Mouse (Mus musculus) intestine, embryonic 16.5 days (tissue): ENCODE measurements at regions not wholly inside any gene's neighbourhood (a gene's known extent, or its start where the extent isn't known, plus 50 kb on each side); places are given as distances from the start of the nearest gene placed in this dataset. TPM values are rescaled to one million over a fixed set of nuclear protein-coding genes. Genes with fewer than 3 reads are reported as not detected.

ENCODE experiments used
- ATAC-seq: fragments of 200-750 bp; cut with Nextera tagmentation; 2 replicates; pipeline ENCODE4 v1.8.0; 2017; ENCODE audit warnings: moderate TSS enrichment, moderate library complexity
- H3K27ac ChIP-seq: fragments of 300-500 bp; sonication (generic); 2 replicates; pipeline ENCODE4 v1.5.1; 2014; ENCODE audit warnings: mild to moderate bottlenecking, low read length
- H3K27me3 ChIP-seq: fragments of 300-500 bp; sonication (generic); replicated peaks from 2 replicates; pipeline ENCODE4 v1.6.1; 2014; ENCODE audit warnings: low read length, control low read depth, mixed read lengths; ENCODE audit not compliant: control insufficient read depth, insufficient read depth
- H3K36me3 ChIP-seq: fragments of 300-500 bp; sonication (generic); 2 replicates; pipeline ENCODE4 v1.6.1; 2014; ENCODE audit warnings: low read length, control low read depth; ENCODE audit not compliant: control insufficient read depth, insufficient read depth
- H3K4me1 ChIP-seq: fragments of 300-500 bp; sonication (generic); 2 replicates; pipeline ENCODE4 v1.6.1; 2014; ENCODE audit warnings: low read length, control low read depth, mixed read lengths; ENCODE audit not compliant: control insufficient read depth, insufficient read depth
- H3K4me2 ChIP-seq: fragments of 300-500 bp; sonication (generic); 2 replicates; pipeline ENCODE4 v1.6.1; 2014; ENCODE audit warnings: low read depth, low read length, control low read depth
- H3K4me3 ChIP-seq: fragments of 300-500 bp; sonication (generic); 2 replicates; pipeline ENCODE4 v1.5.1; 2014; ENCODE audit warnings: mild to moderate bottlenecking, low read length
- H3K9ac ChIP-seq: fragments of 300-500 bp; sonication (generic); 2 replicates; pipeline ENCODE4 v1.6.1; 2014; ENCODE audit warnings: low read depth, low read length
- H3K9me3 ChIP-seq: fragments of 300-500 bp; sonication (generic); 2 replicates; pipeline ENCODE4 v1.6.1; 2016; ENCODE audit warnings: low read length, control low read depth; ENCODE audit not compliant: control insufficient read depth
- WGBS: fragments of 180-500 bp; shearing (Covaris S2); extraction: QIAGEN DNeasy Blood & Tissue Kit; methylation state at CpG from one replicate; pipeline ENCODE4 v1.1.7; 2014; 5-methylcytosine and 5-hydroxymethylcytosine counted together
- microRNA-seq: library from miRNA; unstranded; fragments of <30 nt; microRNA quantifications from one replicate; pipeline ENCODE4, GENCODE M21; 2016

GRCm38 (mm10) chr12:35220429-35220828, 173.4 kb downstream of the Snx13 start:
- no peak for ATAC-seq
- Histone ChIP-seq H3K4me2 (no peak overlapping the region), H3K27me3 (no peaks in the 10 kb centered on the region), H3K27ac (no peak overlapping the region), H3K4me3 (no peak overlapping the region), H3K9ac (no peak overlapping the region), H3K9me3 (no peaks in the 10 kb centered on the region), H3K4me1 (no peaks in the 10 kb centered on the region), H3K36me3 (no peaks in the 10 kb centered on the region)

DNA sequence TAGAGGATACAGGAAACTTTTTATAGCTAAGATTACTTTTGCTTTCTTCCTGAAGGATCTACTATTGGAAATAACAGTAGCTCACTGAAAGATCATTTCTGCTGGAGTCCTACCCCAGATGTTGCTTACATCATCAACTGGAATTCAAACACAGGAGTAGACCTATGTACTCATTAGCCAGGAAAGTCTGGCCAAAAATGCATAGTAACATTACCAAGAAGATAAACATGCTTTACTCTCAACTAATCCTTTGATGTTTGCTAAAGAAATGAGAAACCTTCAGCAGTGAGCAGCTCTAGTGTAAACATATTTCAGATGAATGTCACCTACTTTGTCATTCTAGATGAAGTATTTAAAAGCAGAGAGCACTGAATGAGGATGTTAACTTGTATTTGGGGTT, 173.0 kb downstream of the Snx13 start:
- Histone ChIP-seq H3K4me3 (no peak overlapping the region), H3K4me1 (no peaks in the 10 kb centered on the region), H3K27ac (no peak overlapping the region), H3K9ac (no peak overlapping the region), H3K4me2 (no peak overlapping the region), H3K36me3 (no peaks in the 10 kb centered on the region), H3K9me3 (no peaks in the 10 kb centered on the region), H3K27me3 (no peaks in the 10 kb centered on the region)
- no peak for ATAC-seq

DNA sequence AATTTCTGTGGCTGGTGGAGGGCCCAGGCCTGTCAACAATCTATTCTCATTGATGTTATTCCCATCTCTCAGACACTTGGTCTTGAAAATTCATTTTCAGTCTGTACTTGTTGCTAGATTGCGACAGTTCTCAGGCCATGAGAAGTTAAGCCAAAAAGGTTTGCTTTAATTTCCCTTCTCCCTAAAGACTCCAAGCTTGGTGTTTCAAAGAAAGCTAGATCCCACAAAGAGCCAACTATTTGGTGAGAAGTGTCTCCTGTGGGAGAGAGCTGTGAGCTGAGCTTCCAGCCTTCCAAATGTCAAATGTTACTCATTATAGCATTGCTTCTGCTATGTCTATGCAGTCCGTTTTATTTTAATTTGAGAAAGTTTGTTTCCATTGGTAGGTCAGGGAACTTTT, 169.7 kb downstream of the Snx13 start:
- Histone ChIP-seq H3K4me1 (no peaks in the 10 kb centered on the region), H3K27ac (no peak overlapping the region), H3K36me3 (no peaks in the 10 kb centered on the region), H3K27me3 (no peaks in the 10 kb centered on the region), H3K4me3 (no peak overlapping the region), H3K9me3 (no peaks in the 10 kb centered on the region), H3K9ac (no peak overlapping the region), H3K4me2 (no peak overlapping the region)
- ATAC-seq, result no peak
- WGBS, result 93% methylated on average over 2 of the region's 2 CpGs

- Histone ChIP-seq H3K36me3 (no peaks in the 10 kb centered on the region), H3K27me3 (no peaks in the 10 kb centered on the region), H3K4me3 (no peak overlapping the region), H3K4me2 (no peak overlapping the region), H3K9me3 (no peaks in the 10 kb centered on the region), H3K9ac (no peak overlapping the region), H3K4me1 (no peaks in the 10 kb centered on the region), H3K27ac (no peak overlapping the region)
- ATAC-seq, result no peak
Observed at GRCm38 (mm10) chr12:35209399-35209798, 162.4 kb downstream of the Snx13 start.

- ATAC-seq, result no peak
- Histone ChIP-seq H3K9ac (no peak overlapping the region), H3K4me1 (no peaks in the 10 kb centered on the region)
Observed at GRCm38 (mm10) chr12:35207605-35208004, 160.6 kb downstream of the Snx13 start.

GRCm38 (mm10) chr12:35203398-35203797, 156.4 kb downstream of the Snx13 start:
- Histone ChIP-seq H3K9me3 (no peaks in the 10 kb centered on the region), H3K4me3 (no peak overlapping the region), H3K4me2 (no peak overlapping the region), H3K4me1 (no peaks in the 10 kb centered on the region), H3K27ac (no peak overlapping the region), H3K36me3 (no peaks in the 10 kb centered on the region), H3K27me3 (no peaks in the 10 kb centered on the region), H3K9ac (no peak overlapping the region)
- WGBS, result 71% methylated on average over 1 of the region's 1 CpGs
- no peak for ATAC-seq

More at GRCm38 (mm10) chr12:35207605-35208004, 160.6 kb downstream of the Snx13 start:
- H3K27ac ChIP-seq, result no peak overlapping the region
- no peaks in the 10 kb centered on the region for H3K27me3 ChIP-seq
- 85% methylated on average over 3 of the region's 3 CpGs for WGBS
- no peaks in the 10 kb centered on the region for H3K36me3 ChIP-seq
- no peaks in the 10 kb centered on the region for H3K9me3 ChIP-seq
- H3K4me3 ChIP-seq, result no peak overlapping the region
- H3K4me2 ChIP-seq, result no peak overlapping the region

GRCm38 (mm10) chr12:35200110-35200509, 153.1 kb downstream of the Snx13 start:
- H3K9ac ChIP-seq, result no peak overlapping the region
- H3K27me3 ChIP-seq, result no peaks in the 10 kb centered on the region
- no peaks in the 10 kb centered on the region for H3K4me1 ChIP-seq
- H3K36me3 ChIP-seq, result no peaks in the 10 kb centered on the region
- no peak overlapping the region for H3K27ac ChIP-seq
- H3K4me3 ChIP-seq, result no peak overlapping the region
- WGBS, result 78% methylated on average over 5 of the region's 5 CpGs
- no peaks in the 10 kb centered on the region for H3K9me3 ChIP-seq
- ATAC-seq, result no peak
- H3K4me2 ChIP-seq, result no peak overlapping the region

Small RNAs in the stretch of these regions (microRNA-seq; reads per million reads assigned to microRNA genes)
- gene Gm44396, result not detected
